Mouse (Mus musculus) thymus, adult 18-20 months (tissue): ENCODE measurements around the gene Mapk14.
"Not testable (repeated sequence)": the region's sequence is repeated elsewhere in the genome, so short reads cannot be mapped to it uniquely, and the experiment has no call there.

Source experiments
- DNase-seq, 2 experiments: peaks; one replicate each; pipeline ENCODE4 v3.0.0; 2022; ENCODE audit warnings: mixed read lengths in 2 of 2

Mapk14 gene

GRCm38 (mm10) chr17:28698672-28699071, 7.5 kb downstream of the Mapk14 start:
- DNase-seq = no peak

DNA sequence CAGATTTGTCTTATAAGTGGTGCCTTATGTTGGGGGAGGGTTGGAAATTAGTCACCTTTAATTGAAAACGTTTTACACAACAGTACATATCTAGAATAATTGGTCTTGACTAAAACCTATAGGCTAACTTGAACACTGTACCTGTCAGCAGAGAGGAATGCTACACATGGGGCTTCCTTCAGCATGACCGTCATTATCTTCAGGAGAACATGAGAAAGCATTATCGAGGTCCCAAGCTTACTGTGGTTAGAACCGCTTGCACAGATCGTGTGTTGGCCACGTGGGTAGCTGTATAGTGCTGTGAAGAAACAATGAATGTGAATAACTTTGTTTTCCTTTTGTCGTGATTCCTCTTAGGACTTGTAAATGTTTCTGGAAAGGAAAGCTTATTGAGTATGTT, 8.7 kb downstream of the Mapk14 start:
- DNase-seq = no peak

DNA sequence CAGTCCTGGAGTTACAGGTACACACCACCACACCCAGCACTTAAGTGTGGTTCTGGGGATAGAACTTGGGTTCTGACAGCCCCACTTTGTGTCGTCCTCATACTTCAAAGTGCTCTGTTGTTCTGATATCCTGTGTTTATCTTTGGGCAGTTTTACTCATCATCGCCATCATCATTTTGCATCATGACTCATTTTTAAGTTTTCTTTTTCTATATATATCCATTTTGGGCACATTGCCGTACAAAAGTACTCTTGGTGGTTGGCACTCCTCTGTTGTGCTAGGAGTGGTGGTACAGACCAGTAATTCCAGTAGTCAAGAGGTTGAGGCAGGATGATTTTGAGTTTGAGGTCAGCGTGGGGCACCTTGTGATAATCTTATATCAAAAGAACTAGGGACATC, 10.0 kb downstream of the Mapk14 start:
- no peak for DNase-seq

DNA sequence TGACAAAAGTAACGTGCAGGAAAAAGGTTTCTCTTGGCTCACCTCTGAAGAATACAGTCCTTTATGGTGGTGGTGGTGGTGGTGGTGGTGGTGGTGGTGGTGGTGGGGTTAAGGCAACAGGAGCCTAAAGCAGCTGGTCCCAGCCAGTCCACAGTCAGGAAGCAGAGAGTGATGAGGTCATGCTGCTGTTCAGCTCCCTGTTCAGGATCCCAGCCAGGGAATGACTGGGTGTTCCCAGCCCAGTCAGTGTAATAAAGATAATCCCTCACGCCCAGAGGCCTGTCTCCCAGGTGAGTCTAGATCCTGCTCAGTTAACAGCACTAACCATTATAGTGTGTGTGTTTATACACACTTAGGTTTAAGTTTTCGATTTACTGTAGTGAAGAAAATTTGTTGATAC, 10.6 kb downstream of the Mapk14 start:
- no peak for DNase-seq

GRCm38 (mm10) chr17:28702646-28703045, 11.5 kb downstream of the Mapk14 start:
- no peak for DNase-seq

GRCm38 (mm10) chr17:28706697-28707096, 15.6 kb downstream of the Mapk14 start:
- DNase-seq = no peak

DNA sequence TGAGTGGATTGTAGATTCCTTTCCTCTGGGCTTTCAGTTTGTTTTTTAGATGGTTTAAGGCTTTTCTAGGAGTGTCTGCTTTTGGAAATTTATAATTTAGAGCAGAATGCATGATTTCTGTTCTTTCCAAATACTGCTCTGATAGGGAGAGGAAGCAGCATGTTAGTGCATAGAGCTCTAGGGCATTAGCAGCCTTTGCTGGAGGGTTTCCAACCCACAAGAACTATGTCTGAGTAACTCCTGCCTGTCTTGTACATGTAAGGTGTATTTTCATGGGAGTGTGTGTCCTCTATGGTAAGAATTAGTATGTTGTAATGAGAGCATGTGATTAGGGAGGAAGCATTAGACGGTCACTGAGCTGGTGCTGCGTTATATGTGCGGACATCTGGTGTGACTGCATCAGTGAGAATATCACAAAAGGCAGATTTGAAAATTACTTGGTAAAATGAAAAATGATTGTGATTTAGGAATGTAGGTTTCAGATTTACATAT, 16.1 kb downstream of the Mapk14 start:
- DNase-seq = no peak

DNA sequence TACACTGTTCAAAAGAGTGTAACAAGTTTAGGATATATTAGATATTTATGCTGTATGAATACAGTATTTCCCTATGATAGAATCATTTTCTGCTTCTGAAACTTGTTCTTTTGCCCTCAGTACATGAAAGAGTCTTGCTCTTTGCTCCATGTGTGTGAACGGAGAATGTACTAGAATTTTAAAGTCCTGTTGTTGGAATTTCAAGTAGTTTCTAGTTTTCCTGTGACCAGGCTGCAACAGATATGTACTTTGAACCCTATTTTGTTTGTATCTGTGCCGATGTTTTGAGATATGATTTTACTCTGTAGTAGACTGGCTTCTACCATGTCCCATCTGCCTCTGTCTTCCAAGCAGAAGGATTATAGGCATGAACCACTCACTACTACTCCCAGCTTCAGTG, 16.7 kb downstream of the Mapk14 start:
- DNase-seq = no peak

GRCm38 (mm10) chr17:28708989-28709388, 17.9 kb downstream of the Mapk14 start:
- DNase-seq = no peak

GRCm38 (mm10) chr17:28709552-28710290, 18.6 kb downstream of the Mapk14 start:
- DNase-seq = no peak

GRCm38 (mm10) chr17:28710291-28710688, 19.2 kb downstream of the Mapk14 start:
- no peak for DNase-seq

- DNase-seq = no peak
These were observed 20.1 kb downstream of the Mapk14 start for GRCm38 (mm10) chr17:28711237-28711636.

GRCm38 (mm10) chr17:28712305-28712704, 21.2 kb downstream of the Mapk14 start:
- no peak for DNase-seq

- no peak for DNase-seq
These were observed 22.9 kb downstream of the Mapk14 start for GRCm38 (mm10) chr17:28714006-28714405.

DNA sequence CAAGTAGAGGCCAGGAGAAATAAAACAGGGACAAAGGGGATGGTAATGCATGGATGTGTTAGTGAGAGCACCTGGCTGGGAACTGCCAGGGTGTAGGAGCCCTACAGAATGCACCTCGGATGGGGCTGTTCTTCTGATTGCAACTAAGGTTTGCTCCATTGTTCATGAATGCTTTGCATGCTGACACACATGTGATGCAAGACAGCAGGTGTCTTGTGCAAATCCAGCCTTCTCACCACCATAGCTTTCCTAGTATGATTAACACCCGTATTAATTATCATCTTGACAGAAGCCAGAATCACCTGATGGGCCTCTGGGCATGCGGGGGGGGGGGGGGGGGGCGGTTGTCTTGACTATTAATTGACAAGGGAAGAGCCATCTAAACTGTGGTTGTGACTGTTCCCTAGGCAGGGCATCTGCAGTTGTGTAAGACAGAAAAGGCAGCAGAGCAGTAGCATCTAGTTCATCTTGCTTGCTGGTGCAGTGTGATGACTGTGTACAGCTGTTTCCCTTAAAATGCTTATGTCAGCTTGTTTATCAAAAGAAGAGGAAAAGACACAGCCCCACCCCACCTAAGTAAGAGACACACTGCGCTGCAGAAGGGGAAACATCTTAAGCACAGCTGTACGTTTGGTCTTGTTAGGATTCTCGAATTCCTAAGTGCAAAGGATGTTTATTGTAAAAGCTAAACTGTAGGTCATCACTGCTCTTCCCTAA, 24.9 kb downstream of the Mapk14 start:
- no peak for DNase-seq

GRCm38 (mm10) chr17:28717535-28717934, 26.4 kb downstream of the Mapk14 start:
- DNase-seq = no peak

- no peak for DNase-seq
These were observed 34.7 kb downstream of the Mapk14 start, which contains the start of gene AC170998.1 for GRCm38 (mm10) chr17:28725783-28726182. Gene AC170998.1, plus strand, starts transcription at chr17:28726083.

GRCm38 (mm10) chr17:28727511-28727910, 36.4 kb downstream of the Mapk14 start:
- DNase-seq = not testable (repeated sequence)

DNA sequence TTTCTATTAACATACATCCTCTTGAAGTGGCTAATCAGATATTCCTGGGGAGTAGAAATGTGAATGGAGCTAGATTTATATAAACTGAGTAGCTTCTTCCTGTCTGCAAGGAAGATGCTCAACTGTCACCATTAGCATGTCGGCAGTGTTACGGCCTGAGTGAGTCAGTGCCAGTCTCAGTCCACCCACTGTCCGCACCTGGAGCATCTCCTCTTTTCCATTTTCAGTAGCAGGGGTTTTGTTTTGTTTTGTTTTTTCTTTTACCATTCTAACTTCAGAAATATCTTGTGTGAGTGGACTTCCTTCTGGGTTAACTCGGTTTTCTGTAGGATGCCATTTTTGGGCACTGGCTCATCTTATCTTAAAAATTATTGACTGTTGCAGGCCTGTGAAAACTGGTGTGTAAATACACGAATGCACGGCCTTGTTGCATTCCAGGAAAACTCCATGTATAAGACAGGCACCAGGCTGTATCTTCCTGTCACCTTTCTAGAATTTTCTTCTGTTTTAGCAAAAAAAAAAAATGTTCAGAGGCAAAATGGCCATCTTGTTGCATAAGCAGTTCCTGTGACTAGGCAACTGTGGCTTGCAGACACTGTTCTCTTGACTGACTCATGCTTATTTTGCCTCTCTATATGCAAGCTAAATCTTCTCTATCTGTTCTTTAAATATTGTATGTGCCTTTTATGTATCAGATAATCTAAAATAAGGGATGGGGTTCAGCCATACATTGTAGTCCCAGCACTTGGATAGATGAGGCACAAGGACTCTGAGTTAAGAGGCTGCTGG, 44.4 kb downstream of the Mapk14 start:
- DNase-seq = no peak

GRCm38 (mm10) chr17:28736486-28736885, 45.4 kb downstream of the Mapk14 start:
- DNase-seq = no peak

DNA sequence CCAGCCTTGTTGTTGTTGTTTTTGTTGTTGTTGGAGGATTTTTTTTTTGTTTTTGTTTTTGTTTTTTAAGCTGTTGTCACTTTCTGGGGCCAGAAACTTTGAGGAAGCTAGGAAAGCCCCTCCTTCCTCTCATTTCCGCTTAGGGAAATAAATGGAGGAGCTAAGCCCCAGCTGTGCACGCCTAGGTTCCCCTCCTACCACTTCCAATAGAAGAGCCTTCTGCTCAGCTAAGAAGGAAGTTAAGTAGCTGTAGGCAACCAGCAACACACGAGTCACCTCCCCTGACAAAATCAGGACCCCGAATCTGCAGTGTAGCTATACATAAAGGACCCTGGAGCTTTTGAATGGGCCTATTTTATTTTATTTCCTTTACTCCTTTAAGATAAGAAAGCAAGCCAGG, 46.8 kb downstream of the Mapk14 start:
- no peak for DNase-seq

DNA sequence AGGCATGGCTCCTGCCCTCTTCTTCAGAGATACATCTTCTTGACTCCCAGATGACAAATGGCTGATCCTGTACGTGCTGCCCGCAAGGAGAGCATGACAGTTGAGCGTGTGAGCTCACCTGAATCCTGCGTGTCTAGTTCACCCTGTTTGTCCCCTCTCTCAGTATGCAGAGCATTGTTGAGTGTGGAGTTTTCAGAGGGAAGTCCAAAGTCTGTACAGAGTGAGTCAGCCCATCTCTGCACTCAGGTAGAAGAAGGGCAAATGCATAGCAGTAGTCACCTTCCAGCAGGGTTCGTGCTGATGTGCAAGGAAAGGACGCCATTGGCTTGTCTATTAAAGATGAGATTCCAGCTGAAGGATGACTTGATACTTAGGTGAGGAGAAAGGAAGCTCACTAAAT, 48.1 kb downstream of the Mapk14 start:
- DNase-seq = no peak

GRCm38 (mm10) chr17:28743145-28743866, 52.2 kb downstream of the Mapk14 start:
- no peak for DNase-seq
